Comparison of ENCODE assay signal across 19 mouse cellular contexts in the genomic region with DNA sequence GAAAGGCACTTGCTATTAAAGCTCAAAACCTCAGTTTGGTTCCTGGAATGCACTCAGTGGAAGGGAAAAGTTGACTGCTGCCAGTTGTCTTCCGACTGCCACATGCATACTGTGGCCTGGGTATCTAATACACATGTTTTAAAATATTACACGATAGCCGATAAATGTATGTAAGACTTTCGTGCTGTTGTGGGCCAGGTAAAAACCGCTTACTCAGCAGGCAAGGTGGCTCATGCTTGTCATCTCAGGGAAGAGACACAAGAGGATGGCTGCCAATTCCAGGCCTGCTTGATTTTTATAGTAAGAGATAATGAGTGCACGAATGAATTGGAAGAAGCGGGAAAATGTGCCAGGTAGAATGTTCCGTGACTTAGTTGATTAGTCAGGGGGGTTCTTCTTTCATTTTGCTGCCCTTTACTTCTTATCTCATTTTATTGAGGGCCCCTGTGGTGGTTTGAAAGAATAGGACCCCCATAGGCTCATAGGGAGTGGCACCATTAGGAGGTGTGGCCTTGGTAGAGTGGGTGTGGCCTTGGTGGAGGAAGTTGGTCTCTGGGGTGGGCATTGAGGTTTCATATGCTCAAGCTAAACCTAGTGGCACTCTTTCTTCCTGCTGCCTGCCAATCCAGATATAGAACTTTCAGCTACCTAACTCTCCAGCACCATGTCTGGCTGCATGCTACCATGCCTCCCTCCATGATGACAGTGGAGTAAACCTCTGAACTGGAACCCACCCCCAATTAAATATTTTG. TPM values are rescaled to one million over a fixed set of nuclear protein-coding genes. Genes with fewer than 3 reads are reported as not detected.
DNase-seq lines count a peak whose midpoint lies in the region; ATAC-seq and TF ChIP-seq lines count a peak whose summit lies in the region.
"Had no signal": no experiment of that assay in that cellular context is flagged by ENCODE, and none has a peak within 500 bp of the region (broad histone marks: within the 10 kb centered on the region; RNA-seq: fewer than 3 reads in every experiment).

No protein-coding gene starts in this region.

- H3K4me2 ChIP-seq in lung, embryonic 14.5 days, result no peak overlapping the region
- H3K4me2 ChIP-seq in stomach, embryonic 16.5 days (ENCODE audit: low read depth, low read length), result no peak overlapping the region
- H3K4me2 ChIP-seq: hindbrain, embryonic 13.5 days; liver, embryonic 13.5 days; midbrain, embryonic 13.5 days had no signal

- H3K4me1 ChIP-seq in lung, embryonic 14.5 days (ENCODE audit: insufficient read depth), result 0 out of 2 replicates have a peak, but pooled peaks cover 4% of the 10 kb centered on the region
- H3K4me1 ChIP-seq in stomach, embryonic 16.5 days (ENCODE audit: control insufficient read depth, insufficient read depth, low read length), result peaks cover 16% of the 10 kb centered on the region

- H3K36me3 ChIP-seq in lung, embryonic 14.5 days (ENCODE audit: insufficient read depth), result no peaks in the 10 kb centered on the region
- H3K36me3 ChIP-seq in stomach, embryonic 16.5 days (ENCODE audit: control insufficient read depth, insufficient read depth, low read length), result no peaks in the 10 kb centered on the region
- H3K36me3 ChIP-seq: hindbrain, embryonic 13.5 days; liver, embryonic 13.5 days; midbrain, embryonic 13.5 days had no signal

- intact Hi-C loops in left cerebral cortex, postnatal 36 days (cut with DNase I), result no loop called here

- TF ChIP-seq CTCF in lung, embryonic 14.5 days (IDR thresholded peaks at IDR 0.05; ENCODE audit: low read depth), result no peak

- DNase-seq in lung, embryonic 14.5 days, result no peak
- DNase-seq in lung, postnatal 4 days, result no peak
- DNase-seq in Muller cell, postnatal 12 days (ENCODE audit: inconsistent ontology term), result no peak
- no peak for DNase-seq in left cerebral cortex, postnatal 36 days (ENCODE audit: low spot score in 2 of 2)
- DNase-seq: adrenal gland, postnatal 36 days; cerebellum, adult 9-11 months; embryo, embryonic 11 days; heart, adult 11 months; liver, embryonic 13.5 days; right cerebral cortex, postnatal 25 days; thymus, adult 2 months had no signal

- H3K27ac ChIP-seq in lung, embryonic 14.5 days (ENCODE audit: low read depth), result peak overlapping the region; percentile 85
- peak overlapping the region; percentile 75 for H3K27ac ChIP-seq in stomach, embryonic 16.5 days (ENCODE audit: low read length)
- H3K27ac ChIP-seq: liver, embryonic 13.5 days; macrophage; midbrain, embryonic 13.5 days had no signal

- no peaks in the 10 kb centered on the region for H3K9me3 ChIP-seq in lung, embryonic 14.5 days (ENCODE audit: low read depth, low read length)
- no peaks in the 10 kb centered on the region for H3K9me3 ChIP-seq in stomach, embryonic 16.5 days (replicated peaks; ENCODE audit: control insufficient read depth, low read length)
- H3K9me3 ChIP-seq: hindbrain, embryonic 13.5 days; liver, embryonic 13.5 days; midbrain, embryonic 13.5 days had no signal

- no peak overlapping the region for H3K9ac ChIP-seq in lung, embryonic 14.5 days
- no peak overlapping the region for H3K9ac ChIP-seq in stomach, embryonic 16.5 days (ENCODE audit: low read length)
- H3K9ac ChIP-seq: hindbrain, embryonic 13.5 days; liver, embryonic 13.5 days; midbrain, embryonic 13.5 days had no signal

- no peak for ATAC-seq in lung, embryonic 14.5 days (ENCODE audit: insufficient read depth)
- ATAC-seq in common myeloid progenitor, adult 5-6 weeks (replicated peaks; ENCODE audit: low read depth, poor library complexity, severe bottlenecking), result peak; percentile 43; the same call in 1 of the 2 replicates
- ATAC-seq in granulocyte monocyte progenitor cell, adult 5-6 weeks (replicated peaks; ENCODE audit: poor library complexity, severe bottlenecking), result peak; percentile 33
- ATAC-seq in stomach, embryonic 16.5 days (ENCODE audit: insufficient read depth, low FRiP score), result no peak
- ATAC-seq: intestine, postnatal 0 days; midbrain, embryonic 13.5 days; Patski had no signal

- H3K27me3 ChIP-seq in lung, embryonic 14.5 days (ENCODE audit: insufficient read depth, low read length), result no peaks in the 10 kb centered on the region
- no peaks in the 10 kb centered on the region for H3K27me3 ChIP-seq in stomach, embryonic 16.5 days (ENCODE audit: control insufficient read depth, insufficient read depth, low read length)
- H3K27me3 ChIP-seq: hindbrain, embryonic 13.5 days; liver, embryonic 13.5 days; midbrain, embryonic 13.5 days; Patski had no signal

- no peak overlapping the region for H3K4me3 ChIP-seq in lung, embryonic 14.5 days (ENCODE audit: low read depth, low read length)
- no peak overlapping the region for H3K4me3 ChIP-seq in stomach, embryonic 16.5 days (replicated peaks; ENCODE audit: low read length)
- H3K4me3 ChIP-seq: hindbrain, embryonic 13.5 days; liver, embryonic 13.5 days; midbrain, embryonic 13.5 days had no signal

- WGBS in lung, embryonic 14.5 days, result 85% methylated on average over 8 of the region's 8 CpGs
- WGBS in stomach, embryonic 16.5 days, result 94% methylated on average over 8 of the region's 8 CpGs

RNA-seq across cellular contexts. Expression of a gene that starts 21.9 kb away (rescaled TPM):
- 37.2 and 39.9 TPM in 2 replicates for polyA plus RNA-seq in lung, embryonic 14.5 days (2014; fragmentation: Nextera tagmentation; extraction: Ambion mirVana)
- 66.3 and 97.0 TPM in 2 replicates for total RNA-seq in common myeloid progenitor, adult 5-6 weeks (2017)
- 27.0 and 27.9 TPM in 2 replicates for total RNA-seq in granulocyte monocyte progenitor cell, adult 5-6 weeks (2014; fragmentation: Nextera tagmentation)
- total RNA-seq in granulocyte monocyte progenitor cell, adult 5-6 weeks (2017), result 24.9 and 42.3 TPM in 2 replicates
- 27.6 and 28.8 TPM in 2 replicates for polyA plus RNA-seq in stomach, embryonic 16.5 days (2015; fragmentation: Nextera tagmentation; extraction: Ambion mirVana)
- 10 to 100 TPM; 74.0 to 89.0 TPM for total RNA-seq in left cerebral cortex, postnatal 36 days (2021)

Comparison
In these comparisons a context has a peak if more than half of its experiments do, and no peak if none do; other contexts are left out.
1. ATAC-seq: peak in common myeloid progenitor, adult 5-6 weeks (single experiment) and granulocyte monocyte progenitor cell, adult 5-6 weeks (single experiment); none in lung, embryonic 14.5 days (single experiment) and stomach, embryonic 16.5 days (single experiment).